Mouse (Mus musculus): ENCODE measurements at regions not wholly inside any gene's neighbourhood (a gene's known extent, or its start where the extent isn't known, plus 50 kb on each side); places are given as distances from the start of the nearest gene placed in this dataset.

GRCm38 (mm10) chr15:97122263-97122662 is 66.5 kb upstream of the Slc38a4 start:
- H3K27ac ChIP-seq (ENCODE audit: low read length), result no peak overlapping the region
- no peaks in the 10 kb centered on the region for H3K27me3 ChIP-seq (replicated peaks; ENCODE audit: insufficient read depth, low read length)
- no peak overlapping the region for H3K4me3 ChIP-seq (ENCODE audit: low read depth, low read length)
- ATAC-seq, result no peak
- H3K4me2 ChIP-seq (replicated peaks; ENCODE audit: low read depth, low read length), result no peak overlapping the region
- H3K4me1 ChIP-seq (ENCODE audit: insufficient read depth, low read depth, low read length), result no peaks in the 10 kb centered on the region
- 70% methylated on average over 6 of the region's 6 CpGs for WGBS
- no peak overlapping the region for H3K9ac ChIP-seq (replicated peaks; ENCODE audit: low read depth)
- no peak for DNase-seq (ENCODE audit: low spot score)
- no peaks in the 10 kb centered on the region for H3K9me3 ChIP-seq (ENCODE audit: low read length)
- TF ChIP-seq EP300 (IDR thresholded peaks at IDR 0.05), result no peak
- no peak for TF ChIP-seq CTCF (IDR thresholded peaks at IDR 0.05)
- no peaks in the 10 kb centered on the region for H3K36me3 ChIP-seq (ENCODE audit: insufficient read depth, low read length)

- H3K27ac ChIP-seq (ENCODE audit: low read length), result no peak overlapping the region
- DNase-seq (ENCODE audit: low spot score), result no peak
- TF ChIP-seq CTCF (IDR thresholded peaks at IDR 0.05) (no peak), EP300 (IDR thresholded peaks at IDR 0.05) (no peak)
- no peak for ATAC-seq
- no peak overlapping the region for H3K4me2 ChIP-seq (replicated peaks; ENCODE audit: low read depth, low read length)
- H3K27me3 ChIP-seq (replicated peaks; ENCODE audit: insufficient read depth, low read length), result no peaks in the 10 kb centered on the region
- H3K9me3 ChIP-seq (ENCODE audit: low read length), result no peaks in the 10 kb centered on the region
- no peak overlapping the region for H3K4me3 ChIP-seq (ENCODE audit: low read depth, low read length)
- H3K36me3 ChIP-seq (ENCODE audit: insufficient read depth, low read length), result no peaks in the 10 kb centered on the region
- 83% methylated on average over 19 of the region's 19 CpGs for WGBS
- no peak overlapping the region for H3K9ac ChIP-seq (replicated peaks; ENCODE audit: low read depth)
- H3K4me1 ChIP-seq (ENCODE audit: insufficient read depth, low read depth, low read length), result no peaks in the 10 kb centered on the region
Measured at GRCm38 (mm10) chr15:97112452-97113200, 56.9 kb upstream of the Slc38a4 start.

DNA sequence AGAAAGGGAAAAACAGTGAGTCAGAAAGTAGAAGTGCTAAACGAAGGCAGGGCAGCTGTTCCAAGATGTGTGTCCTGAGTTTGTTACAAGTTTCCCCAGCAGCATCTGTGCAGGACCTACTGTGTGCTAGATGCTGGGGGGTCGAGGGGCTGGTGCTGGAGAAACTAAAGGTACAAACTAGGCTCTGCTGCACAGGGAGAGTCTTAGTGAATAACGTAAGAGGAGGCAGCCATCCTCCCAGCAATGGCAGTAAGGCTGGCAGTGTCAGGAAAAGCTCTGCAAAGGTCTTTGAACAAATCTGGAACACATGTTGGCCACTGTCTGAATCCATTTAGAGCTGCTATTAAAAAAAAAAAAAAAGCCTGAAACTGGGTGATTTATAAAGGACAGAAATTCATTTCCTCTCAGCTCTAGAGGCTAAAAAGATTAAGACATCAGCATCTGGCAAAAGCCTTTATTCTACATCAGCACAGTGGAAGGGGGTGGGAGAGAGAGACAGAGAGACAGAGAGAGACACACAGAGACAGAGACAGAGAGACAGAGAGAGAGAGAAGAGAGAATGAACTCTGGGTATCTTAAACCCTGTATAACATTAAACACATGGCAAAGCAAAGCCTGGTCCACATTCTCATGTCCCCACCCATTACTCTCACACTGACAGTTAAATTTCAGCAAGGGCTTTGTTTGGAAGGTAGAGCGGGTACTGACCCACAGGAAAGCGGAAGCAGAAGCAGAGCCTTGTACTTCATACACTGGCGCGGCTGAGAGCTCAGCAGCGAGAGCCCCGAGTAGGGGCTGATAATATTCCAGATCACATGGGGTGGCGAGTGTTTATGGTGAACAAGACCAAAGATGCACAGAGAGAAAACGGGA is 55.8 kb upstream of the Slc38a4 start:
- Histone ChIP-seq H3K27ac (ENCODE audit: low read length) (no peak overlapping the region), H3K9ac (replicated peaks; ENCODE audit: low read depth) (no peak overlapping the region), H3K36me3 (ENCODE audit: insufficient read depth, low read length) (no peaks in the 10 kb centered on the region), H3K9me3 (ENCODE audit: low read length) (no peaks in the 10 kb centered on the region), H3K4me2 (replicated peaks; ENCODE audit: low read depth, low read length) (no peak overlapping the region), H3K4me3 (ENCODE audit: low read depth, low read length) (no peak overlapping the region), H3K27me3 (replicated peaks; ENCODE audit: insufficient read depth, low read length) (no peaks in the 10 kb centered on the region), H3K4me1 (ENCODE audit: insufficient read depth, low read depth, low read length) (no peaks in the 10 kb centered on the region)
- DNase-seq (ENCODE audit: low spot score), result no peak
- WGBS, result 62% methylated on average over 11 of the region's 11 CpGs
- no peak for ATAC-seq
- TF ChIP-seq EP300 (IDR thresholded peaks at IDR 0.05) (no peak), CTCF (IDR thresholded peaks at IDR 0.05) (no peak)

DNA sequence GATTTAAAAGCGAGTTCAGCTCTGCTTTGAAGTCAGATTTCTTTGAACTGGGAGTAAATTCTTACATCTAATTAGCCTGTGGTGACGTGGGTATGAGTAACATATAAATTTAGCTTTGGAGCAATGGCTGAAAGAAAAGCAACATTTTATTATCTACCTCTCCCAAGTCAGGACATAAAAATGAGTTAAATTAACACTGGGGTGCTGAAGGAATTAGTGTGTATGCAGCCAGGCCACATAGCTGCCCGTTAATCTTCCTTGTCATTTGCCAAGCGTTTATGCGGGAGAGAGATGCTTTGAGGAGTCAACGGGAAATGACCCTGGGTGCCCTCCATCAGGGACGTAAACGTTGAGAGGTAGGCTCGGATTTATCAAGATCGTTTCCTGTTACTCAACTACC is 52.0 kb upstream of the Slc38a4 start:
- DNase-seq (ENCODE audit: low spot score) (no peak), ATAC-seq (no peak)
- H3K9ac ChIP-seq (replicated peaks; ENCODE audit: low read depth), result no peak overlapping the region
- H3K27me3 ChIP-seq (replicated peaks; ENCODE audit: insufficient read depth, low read length), result no peaks in the 10 kb centered on the region
- no peaks in the 10 kb centered on the region for H3K4me1 ChIP-seq (ENCODE audit: insufficient read depth, low read depth, low read length)
- H3K9me3 ChIP-seq (ENCODE audit: low read length), result no peaks in the 10 kb centered on the region
- H3K36me3 ChIP-seq (ENCODE audit: insufficient read depth, low read length), result no peaks in the 10 kb centered on the region
- H3K4me2 ChIP-seq (replicated peaks; ENCODE audit: low read depth, low read length), result no peak overlapping the region
- no peak overlapping the region for H3K27ac ChIP-seq (ENCODE audit: low read length)
- no peak overlapping the region for H3K4me3 ChIP-seq (ENCODE audit: low read depth, low read length)
- WGBS, result 22% methylated on average over 10 of the region's 10 CpGs
- TF ChIP-seq CTCF (IDR thresholded peaks at IDR 0.05) (no peak), EP300 (IDR thresholded peaks at IDR 0.05) (no peak)

DNA sequence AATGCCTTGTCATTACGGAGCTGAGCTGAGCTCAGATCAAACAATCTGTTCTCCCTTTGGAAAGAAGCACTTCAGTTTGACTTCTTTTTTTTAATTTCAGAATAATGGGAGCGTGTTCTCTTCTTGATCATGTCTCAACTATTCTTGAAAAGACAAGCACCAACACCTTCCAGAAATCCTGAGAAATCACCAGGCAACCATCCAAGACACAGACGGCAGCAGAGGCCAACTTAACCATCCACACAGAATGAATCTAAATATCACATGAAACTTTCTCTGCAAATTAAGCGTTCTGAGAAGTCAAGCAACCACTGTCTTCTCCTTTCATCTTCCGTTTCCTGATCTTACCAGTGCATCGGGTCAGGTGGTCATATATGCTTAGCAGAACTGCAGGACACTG is 50.8 kb upstream of the Slc38a4 start:
- Histone ChIP-seq H3K36me3 (ENCODE audit: insufficient read depth, low read length) (no peaks in the 10 kb centered on the region), H3K9me3 (ENCODE audit: low read length) (no peaks in the 10 kb centered on the region), H3K4me1 (ENCODE audit: insufficient read depth, low read depth, low read length) (no peaks in the 10 kb centered on the region), H3K9ac (replicated peaks; ENCODE audit: low read depth) (no peak overlapping the region), H3K27me3 (replicated peaks; ENCODE audit: insufficient read depth, low read length) (no peaks in the 10 kb centered on the region), H3K4me2 (replicated peaks; ENCODE audit: low read depth, low read length) (no peak overlapping the region), H3K4me3 (ENCODE audit: low read depth, low read length) (no peak overlapping the region), H3K27ac (ENCODE audit: low read length) (no peak overlapping the region)
- DNase-seq (ENCODE audit: low spot score) (no peak), ATAC-seq (no peak)
- WGBS, result 60% methylated on average over 6 of the region's 6 CpGs
- TF ChIP-seq EP300 (IDR thresholded peaks at IDR 0.05) (no peak), CTCF (IDR thresholded peaks at IDR 0.05) (no peak)

All from lung, postnatal 0 days (tissue).